Mouse (Mus musculus): Measurements from ENCODE around the gene Elf4. TPM values are rescaled to one million over a fixed set of nuclear protein-coding genes. Genes with fewer than 3 reads are reported as not detected.
"Not testable (repeated sequence)": the region's sequence is repeated elsewhere in the genome, so short reads cannot be mapped to it uniquely, and the experiment has no call there.

The Elf4 gene
- polyA plus RNA-seq, 1 experiment from 2014 or later = 7.3 TPM

DNA sequence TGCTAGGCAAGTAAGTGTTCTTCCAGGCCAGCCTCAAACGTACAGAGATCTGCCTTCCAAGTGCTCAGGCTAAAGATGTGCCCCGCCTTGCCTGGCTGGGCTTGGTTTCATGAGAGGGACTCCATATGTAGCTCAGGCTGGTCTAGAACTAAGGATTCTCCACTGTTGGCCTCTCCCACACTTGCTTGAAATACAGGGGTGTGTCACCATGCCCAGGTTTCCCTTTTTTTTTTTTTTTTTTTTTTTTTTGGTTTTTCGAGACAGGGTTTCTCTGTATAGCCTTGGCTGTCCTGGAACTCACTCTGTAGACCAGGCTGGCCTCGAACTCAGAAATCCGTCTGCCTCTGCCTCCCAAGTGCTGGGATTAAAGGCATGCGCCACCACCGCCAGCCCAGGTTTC lies 26.9 kb downstream of the Elf4 start:
- H3K27me3 ChIP-seq; H3K27ac ChIP-seq (replicated peaks); H3K4me2 ChIP-seq (replicated peaks); H3K4me3 ChIP-seq (replicated peaks); ATAC-seq (ENCODE audit: insufficient number of reproducible peaks, low FRiP score, low TSS enrichment, low read depth); H3K36me3 ChIP-seq; H3K9me3 ChIP-seq (replicated peaks); H3K9ac ChIP-seq: not testable (repeated sequence)
- WGBS = 80% methylated on average over 6 of the region's 7 CpGs
- H3K4me1 ChIP-seq = peaks cover 11% of the 10 kb centered on the region; the same call in 1 of the 2 replicates

- H3K27ac ChIP-seq (replicated peaks) = no peak overlapping the region
- no peaks in the 10 kb centered on the region for H3K27me3 ChIP-seq
- H3K36me3 ChIP-seq = no peaks in the 10 kb centered on the region
- peaks cover 11% of the 10 kb centered on the region; the same call in 1 of the 2 replicates for H3K4me1 ChIP-seq
- whole genome bisulfite sequencing = 46% methylated on average over 9 of the region's 9 CpGs
- no peak overlapping the region for H3K4me2 ChIP-seq (replicated peaks)
- no peak overlapping the region for H3K9ac ChIP-seq
- no peak overlapping the region for H3K4me3 ChIP-seq (replicated peaks)
- no peaks in the 10 kb centered on the region for H3K9me3 ChIP-seq (replicated peaks)
- ATAC-seq (ENCODE audit: insufficient number of reproducible peaks, low FRiP score, low TSS enrichment, low read depth) = no peak
Observed at GRCm38 (mm10) chrX:48435477-48435900, 27.4 kb downstream of the Elf4 start.

GRCm38 (mm10) chrX:48434251-48434650 lies 28.7 kb downstream of the Elf4 start:
- 80% methylated on average over 1 of the region's 1 CpGs for WGBS
- Histone ChIP-seq H3K27ac (replicated peaks) (no peak overlapping the region), H3K9me3 (replicated peaks) (no peaks in the 10 kb centered on the region), H3K36me3 (no peaks in the 10 kb centered on the region), H3K27me3 (no peaks in the 10 kb centered on the region), H3K4me2 (replicated peaks) (no peak overlapping the region), H3K4me3 (replicated peaks) (no peak overlapping the region), H3K9ac (no peak overlapping the region), H3K4me1 (peaks cover 10% of the 10 kb centered on the region; the same call in 1 of the 2 replicates)
- ATAC-seq (ENCODE audit: insufficient number of reproducible peaks, low FRiP score, low TSS enrichment, low read depth) = no peak

DNA sequence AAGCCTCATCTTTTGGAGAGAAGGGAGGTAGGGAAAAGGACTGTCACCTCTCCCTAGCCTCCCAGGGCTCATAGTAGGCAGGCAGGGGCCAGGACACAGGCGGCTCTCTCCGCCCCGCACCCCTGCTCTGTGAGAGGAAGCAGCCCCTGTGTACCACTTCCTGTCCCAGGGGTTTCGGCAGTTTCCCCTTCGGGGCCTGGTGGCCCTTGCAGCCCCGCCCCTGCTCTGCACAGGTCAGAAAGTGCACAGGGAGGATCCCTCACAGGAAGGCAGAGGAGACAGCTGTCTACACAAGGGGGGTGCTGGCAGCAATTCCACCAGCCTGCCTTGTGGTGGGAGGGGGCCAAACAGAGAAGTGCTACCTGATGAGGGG lies 29.4 kb downstream of the Elf4 start:
- WGBS = 37% methylated on average over 6 of the region's 6 CpGs
- Histone ChIP-seq H3K9ac (no peak overlapping the region), H3K9me3 (replicated peaks) (no peaks in the 10 kb centered on the region), H3K36me3 (no peaks in the 10 kb centered on the region), H3K27ac (replicated peaks) (no peak overlapping the region), H3K4me1 (0 out of 2 replicates have a peak, but pooled peaks cover 3% of the 10 kb centered on the region), H3K27me3 (no peaks in the 10 kb centered on the region), H3K4me3 (replicated peaks) (no peak overlapping the region), H3K4me2 (replicated peaks) (no peak overlapping the region)
- ATAC-seq (ENCODE audit: insufficient number of reproducible peaks, low FRiP score, low TSS enrichment, low read depth) = no peak

DNA sequence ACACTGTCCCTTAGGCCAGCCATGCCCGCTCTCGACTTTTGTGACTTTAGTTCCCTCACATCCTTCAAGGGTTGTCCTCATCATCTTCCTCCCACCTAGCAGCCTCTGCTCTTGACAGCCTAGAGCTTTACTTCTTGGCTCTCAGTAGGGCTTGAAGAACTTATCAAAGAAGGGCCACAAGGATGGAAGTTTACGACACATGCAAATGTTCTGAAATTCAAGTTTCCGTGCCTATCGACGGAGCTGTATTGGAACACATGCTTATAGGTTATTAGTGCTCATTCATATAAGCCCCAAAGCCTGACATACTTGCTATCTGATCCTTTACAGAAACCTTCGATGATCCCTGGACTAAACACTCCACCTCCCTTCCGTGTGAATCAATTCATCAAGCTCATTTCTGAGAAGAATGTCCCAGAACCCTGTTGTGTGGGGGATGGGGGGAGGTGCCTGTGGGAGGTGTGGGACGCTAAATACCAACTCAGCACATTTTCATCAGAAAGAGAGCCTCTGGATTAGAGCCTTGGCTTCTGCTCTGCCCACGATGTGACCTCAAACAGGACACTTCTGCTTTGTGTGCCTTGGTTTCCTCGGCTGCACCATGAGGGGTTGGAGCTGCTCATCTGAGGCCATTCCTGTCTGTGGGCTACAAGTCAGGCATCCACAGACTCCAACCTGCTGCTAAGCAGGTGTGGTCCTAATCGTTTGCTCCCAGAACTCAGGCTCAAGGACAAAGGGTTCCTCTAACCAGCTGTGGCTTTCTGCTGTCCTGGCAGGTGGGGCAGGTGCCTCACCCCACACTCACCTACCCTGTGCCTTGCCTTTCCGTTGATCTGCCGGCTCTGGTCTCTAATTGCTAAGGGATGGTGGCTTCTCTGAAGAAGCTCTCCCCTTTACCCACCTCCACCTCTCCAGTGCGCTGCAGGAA lies 30.1 kb downstream of the Elf4 start:
- Histone ChIP-seq H3K36me3 (no peaks in the 10 kb centered on the region), H3K4me1 (0 out of 2 replicates have a peak, but pooled peaks cover 3% of the 10 kb centered on the region), H3K9ac (no peak overlapping the region), H3K4me2 (replicated peaks) (no peak overlapping the region), H3K9me3 (replicated peaks) (no peaks in the 10 kb centered on the region), H3K27ac (replicated peaks) (no peak overlapping the region), H3K27me3 (no peaks in the 10 kb centered on the region), H3K4me3 (replicated peaks) (no peak overlapping the region)
- no peak for ATAC-seq (ENCODE audit: insufficient number of reproducible peaks, low FRiP score, low TSS enrichment, low read depth)
- 67% methylated on average over 15 of the region's 15 CpGs for WGBS

DNA sequence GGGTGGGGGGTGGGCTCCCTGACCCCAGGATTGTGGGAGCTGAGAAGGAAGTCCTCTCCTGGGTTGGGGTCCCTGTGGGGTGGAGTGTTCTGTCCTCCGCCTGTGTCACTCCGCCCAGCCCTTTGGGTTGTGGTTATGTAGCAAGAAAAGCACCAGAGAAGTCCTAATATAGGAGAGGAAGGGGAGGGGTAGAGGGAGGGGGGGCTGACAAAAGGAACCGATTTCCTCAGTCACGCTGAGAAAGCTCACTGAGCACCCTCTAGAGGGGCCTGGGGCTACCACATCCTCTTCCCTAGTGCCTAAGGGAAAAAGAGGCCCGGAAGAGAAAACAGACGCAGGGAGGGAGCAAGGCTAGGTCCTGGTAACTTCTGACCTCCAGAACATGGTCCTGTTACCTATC lies 33.4 kb downstream of the Elf4 start:
- Histone ChIP-seq H3K27ac (replicated peaks) (no peak overlapping the region), H3K36me3 (no peaks in the 10 kb centered on the region), H3K9ac (no peak overlapping the region), H3K9me3 (replicated peaks) (no peaks in the 10 kb centered on the region), H3K4me3 (replicated peaks) (no peak overlapping the region), H3K4me1 (0 out of 2 replicates have a peak, but pooled peaks cover 8% of the 10 kb centered on the region), H3K4me2 (replicated peaks) (no peak overlapping the region), H3K27me3 (no peaks in the 10 kb centered on the region)
- 24% methylated on average over 4 of the region's 6 CpGs for WGBS
- no peak for ATAC-seq (ENCODE audit: insufficient number of reproducible peaks, low FRiP score, low TSS enrichment, low read depth)

GRCm38 (mm10) chrX:48429100-48429499 lies 33.8 kb downstream of the Elf4 start:
- Histone ChIP-seq H3K9ac (no peak overlapping the region), H3K27ac (replicated peaks) (no peak overlapping the region), H3K9me3 (replicated peaks) (no peaks in the 10 kb centered on the region), H3K36me3 (no peaks in the 10 kb centered on the region), H3K4me3 (replicated peaks) (no peak overlapping the region), H3K4me2 (replicated peaks) (no peak overlapping the region), H3K4me1 (0 out of 2 replicates have a peak, but pooled peaks cover 8% of the 10 kb centered on the region), H3K27me3 (no peaks in the 10 kb centered on the region)
- ATAC-seq (ENCODE audit: insufficient number of reproducible peaks, low FRiP score, low TSS enrichment, low read depth) = no peak

GRCm38 (mm10) chrX:48428642-48429041 lies 34.3 kb downstream of the Elf4 start:
- 0 out of 2 replicates have a peak, but pooled peaks cover 8% of the 10 kb centered on the region for H3K4me1 ChIP-seq
- no peaks in the 10 kb centered on the region for H3K36me3 ChIP-seq
- H3K4me2 ChIP-seq (replicated peaks) = no peak overlapping the region
- no peak overlapping the region for H3K4me3 ChIP-seq (replicated peaks)
- no peak for ATAC-seq (ENCODE audit: insufficient number of reproducible peaks, low FRiP score, low TSS enrichment, low read depth)
- H3K27ac ChIP-seq (replicated peaks) = no peak overlapping the region
- 86% methylated on average over 8 of the region's 8 CpGs for WGBS
- no peaks in the 10 kb centered on the region for H3K27me3 ChIP-seq
- H3K9ac ChIP-seq = no peak overlapping the region
- H3K9me3 ChIP-seq (replicated peaks) = no peaks in the 10 kb centered on the region

GRCm38 (mm10) chrX:48428241-48428640 lies 34.7 kb downstream of the Elf4 start:
- 73% methylated on average over 6 of the region's 6 CpGs for whole genome bisulfite sequencing
- Histone ChIP-seq H3K4me3 (replicated peaks) (no peak overlapping the region), H3K36me3 (no peaks in the 10 kb centered on the region), H3K9ac (no peak overlapping the region), H3K27ac (replicated peaks) (no peak overlapping the region), H3K4me2 (replicated peaks) (no peak overlapping the region), H3K27me3 (no peaks in the 10 kb centered on the region), H3K9me3 (replicated peaks) (no peaks in the 10 kb centered on the region), H3K4me1 (0 out of 2 replicates have a peak, but pooled peaks cover 8% of the 10 kb centered on the region)
- no peak for ATAC-seq (ENCODE audit: insufficient number of reproducible peaks, low FRiP score, low TSS enrichment, low read depth)

- no peak overlapping the region for H3K9ac ChIP-seq
- H3K9me3 ChIP-seq (replicated peaks) = no peaks in the 10 kb centered on the region
- 76% methylated on average over 7 of the region's 7 CpGs for WGBS
- H3K27ac ChIP-seq (replicated peaks) = no peak overlapping the region
- H3K36me3 ChIP-seq = no peaks in the 10 kb centered on the region
- no peaks in the 10 kb centered on the region for H3K27me3 ChIP-seq
- no peak overlapping the region for H3K4me3 ChIP-seq (replicated peaks)
- H3K4me1 ChIP-seq = 0 out of 2 replicates have a peak, but pooled peaks cover 8% of the 10 kb centered on the region
- no peak for ATAC-seq (ENCODE audit: insufficient number of reproducible peaks, low FRiP score, low TSS enrichment, low read depth)
- H3K4me2 ChIP-seq (replicated peaks) = no peak overlapping the region
Observed at GRCm38 (mm10) chrX:48425280-48425679, 37.7 kb downstream of the Elf4 start.

GRCm38 (mm10) chrX:48424583-48424982 lies 38.3 kb downstream of the Elf4 start:
- Histone ChIP-seq H3K9me3 (replicated peaks) (no peaks in the 10 kb centered on the region), H3K4me1 (0 out of 2 replicates have a peak, but pooled peaks cover 8% of the 10 kb centered on the region), H3K9ac (no peak overlapping the region), H3K27me3 (no peaks in the 10 kb centered on the region), H3K4me2 (replicated peaks) (no peak overlapping the region), H3K27ac (replicated peaks) (no peak overlapping the region), H3K4me3 (replicated peaks) (no peak overlapping the region), H3K36me3 (no peaks in the 10 kb centered on the region)
- ATAC-seq (ENCODE audit: insufficient number of reproducible peaks, low FRiP score, low TSS enrichment, low read depth) = 0 out of 2 replicates have a peak, but pooled peaks have one; percentile 60
- 36% methylated on average over 3 of the region's 3 CpGs for WGBS
